Mouse (Mus musculus) kidney, adult 8-10 months (tissue): Measurements from ENCODE around the gene Tubg1.
"Not testable (repeated sequence)": the region's sequence is repeated elsewhere in the genome, so short reads cannot be mapped to it uniquely, and the experiment has no call there.

ENCODE experiments used
- DNase-seq, 2 experiments: peaks; one replicate each; pipeline ENCODE4 v3.0.0; 2022

The Tubg1 gene

GRCm38 (mm10) chr11:101103011-101103410 lies 16.7 kb upstream of the Tubg1 start:
- DNase-seq: no peak

- no peak for DNase-seq
Observed at GRCm38 (mm10) chr11:101109351-101109750, 10.4 kb upstream of the Tubg1 start.

DNA sequence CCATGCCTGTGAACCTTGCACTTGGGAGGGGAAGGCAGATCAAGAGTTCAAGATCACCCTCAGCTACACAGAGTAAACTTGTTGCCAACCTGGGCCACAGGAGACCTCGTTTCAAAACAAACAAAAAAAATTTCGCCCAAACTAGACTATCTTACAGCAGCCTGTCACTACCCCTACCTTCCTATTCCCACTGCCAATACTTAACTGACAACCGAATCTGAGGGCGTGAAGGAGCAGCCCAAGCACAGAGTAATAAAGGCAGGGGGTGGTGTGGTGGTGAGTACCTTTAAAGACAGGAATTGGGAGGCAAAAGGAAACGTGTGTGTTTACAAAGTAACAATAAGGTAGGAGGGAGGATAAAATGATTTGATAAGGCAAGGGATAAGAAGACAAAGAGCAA lies 9.0 kb upstream of the Tubg1 start:
- DNase-seq: no peak

- no peak for DNase-seq
Observed at GRCm38 (mm10) chr11:101111178-101111577, 8.6 kb upstream of the Tubg1 start.

DNA sequence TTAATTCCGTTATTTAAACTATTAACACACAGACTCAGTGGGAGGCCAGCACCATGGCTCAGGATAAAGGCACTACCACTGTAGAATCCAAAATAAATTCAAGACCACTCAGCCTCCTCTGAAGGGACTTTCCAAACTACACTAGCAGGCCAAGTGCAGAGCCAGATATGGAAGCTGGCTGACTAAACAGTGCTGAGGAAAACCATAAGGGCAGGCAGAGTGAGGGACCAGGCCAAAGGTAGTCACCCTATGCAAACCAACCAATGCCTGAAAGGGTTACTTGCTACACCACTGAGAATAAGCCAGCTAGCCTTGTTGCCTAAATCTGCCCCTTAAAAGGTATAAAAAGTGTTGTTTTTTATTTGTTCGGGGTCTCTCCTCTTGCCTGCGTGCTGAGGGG lies 7.6 kb upstream of the Tubg1 start:
- no peak for DNase-seq

GRCm38 (mm10) chr11:101115564-101115963 lies 4.2 kb upstream of the Tubg1 start:
- no peak for DNase-seq

- no peak for DNase-seq
Observed at GRCm38 (mm10) chr11:101118105-101118504, 1.6 kb upstream of the Tubg1 start.

DNA sequence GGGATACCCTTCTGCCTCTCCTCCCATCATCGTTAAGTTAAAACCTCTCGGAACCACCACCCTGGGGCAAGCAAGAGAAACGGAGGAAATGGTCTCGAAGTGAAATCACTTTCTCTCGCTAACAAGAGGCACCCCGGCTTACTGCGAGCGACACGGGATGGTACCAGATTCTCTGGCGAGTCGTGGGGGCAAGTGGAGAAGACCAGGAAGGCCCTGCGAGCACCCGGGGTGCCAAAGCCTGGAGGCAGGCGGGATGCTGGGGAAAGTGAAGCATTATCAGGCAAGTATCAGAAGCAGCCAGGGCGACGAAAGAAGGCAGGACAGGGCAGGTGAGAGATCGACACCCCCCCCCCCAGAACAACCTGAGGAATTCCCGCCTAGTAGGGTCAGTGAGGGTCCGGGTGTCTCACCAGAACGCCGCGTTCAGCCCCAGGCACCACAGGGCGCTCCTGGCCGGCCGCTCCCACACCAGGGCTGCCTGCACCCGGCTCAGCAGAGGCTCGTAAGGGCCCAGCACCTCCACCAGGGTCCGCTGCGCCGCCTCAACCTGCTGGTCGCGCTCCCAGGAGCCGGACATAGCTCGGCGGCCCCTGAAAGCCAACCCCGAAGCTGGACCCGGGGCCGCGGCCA lies 492 bp upstream of the Tubg1 start:
- no peak for DNase-seq

GRCm38 (mm10) chr11:101120545-101121188 lies 929 bp downstream of the Tubg1 start:
- DNase-seq: no peak

DNA sequence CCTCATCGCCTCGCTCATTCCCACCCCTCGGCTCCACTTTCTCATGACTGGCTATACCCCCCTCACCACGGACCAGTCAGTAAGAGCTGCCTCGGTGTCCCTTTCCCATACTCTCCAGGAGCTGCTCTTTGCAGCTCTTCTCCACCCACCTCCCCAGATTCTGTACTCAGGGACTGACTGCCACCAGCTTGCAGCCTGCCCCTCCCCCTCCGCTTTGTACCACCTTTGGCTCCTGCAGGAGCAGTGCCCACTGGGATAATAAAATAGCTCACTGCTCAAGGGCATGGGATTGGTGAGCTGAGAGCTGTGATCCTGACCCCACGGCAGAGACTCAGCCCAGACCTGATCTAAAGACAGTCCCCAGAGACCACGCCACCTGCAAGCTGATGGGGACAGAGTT lies 4.8 kb downstream of the Tubg1 start:
- DNase-seq: not testable (repeated sequence)

DNA sequence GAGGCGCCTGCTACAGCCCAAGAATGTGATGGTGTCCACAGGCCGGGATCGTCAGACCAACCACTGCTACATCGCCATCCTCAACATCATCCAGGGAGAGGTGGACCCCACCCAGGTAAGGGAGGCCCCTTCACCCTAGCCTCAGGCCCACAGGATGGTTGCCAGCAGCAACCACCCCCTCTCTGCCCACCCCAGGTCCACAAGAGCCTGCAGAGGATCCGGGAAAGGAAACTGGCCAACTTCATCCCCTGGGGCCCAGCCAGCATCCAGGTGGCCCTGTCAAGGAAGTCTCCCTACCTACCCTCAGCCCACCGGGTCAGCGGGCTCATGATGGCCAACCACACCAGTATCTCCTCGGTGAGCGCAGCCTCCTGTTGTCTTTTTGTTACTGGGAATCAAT lies 5.3 kb downstream of the Tubg1 start:
- DNase-seq: not testable (repeated sequence)

DNA sequence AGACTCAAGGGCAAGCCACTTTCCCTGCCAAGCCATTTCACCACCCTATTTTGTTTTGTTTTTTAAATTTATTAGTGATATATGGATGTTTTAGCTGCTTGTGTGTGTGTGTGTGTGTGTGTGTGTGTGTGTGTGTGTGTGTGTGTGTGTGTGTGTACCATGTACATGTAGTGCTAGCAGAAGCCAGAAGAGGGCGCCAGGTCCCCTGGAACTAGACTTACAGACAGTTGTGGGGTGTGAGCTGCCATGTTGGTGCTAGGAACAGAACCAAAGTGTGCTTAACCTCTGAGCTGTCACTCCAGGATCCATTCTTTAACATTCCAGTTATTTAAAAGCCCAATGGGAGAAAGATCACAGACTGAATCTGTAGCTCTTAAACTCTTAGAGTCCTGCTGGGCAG lies 7.3 kb downstream of the Tubg1 start:
- no peak for DNase-seq

DNA sequence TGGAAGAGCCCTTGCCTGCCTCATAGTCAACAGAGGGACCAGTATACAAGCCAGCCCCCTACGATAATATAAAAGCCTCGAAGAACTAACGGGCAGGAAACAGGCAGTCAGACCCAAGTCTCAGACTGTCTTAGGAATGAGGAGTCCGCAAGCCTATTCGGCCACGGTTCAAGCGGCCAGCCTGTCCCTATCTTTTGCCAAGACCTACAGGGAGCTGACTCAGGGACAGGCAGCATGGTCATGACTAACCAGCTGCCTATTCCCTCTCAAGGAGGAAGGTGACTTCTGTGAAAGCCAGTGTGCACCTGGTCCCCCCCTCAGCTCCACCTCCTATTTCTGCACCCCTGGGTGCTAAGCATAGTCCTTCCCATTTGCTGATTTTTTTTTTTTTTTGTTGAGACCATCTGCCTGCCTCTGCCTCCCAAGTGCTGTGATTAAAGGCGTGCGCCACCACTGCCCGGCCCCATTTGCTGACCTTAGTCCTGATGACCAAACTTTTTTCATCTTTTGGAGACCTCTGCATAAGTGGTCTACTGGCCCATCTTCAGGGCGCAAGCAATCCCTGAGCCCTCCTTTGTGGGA lies 9.3 kb downstream of the Tubg1 start:
- DNase-seq: no peak

GRCm38 (mm10) chr11:101130056-101130756 lies 10.5 kb downstream of the Tubg1 start:
- DNase-seq: no peak

- no peak for DNase-seq
Observed at GRCm38 (mm10) chr11:101131187-101131586, 11.4 kb downstream of the Tubg1 start.

- peak in 1 of 2 experiments; percentile 33 for DNase-seq
Observed at GRCm38 (mm10) chr11:101131701-101132100, 12.0 kb downstream of the Tubg1 start.

GRCm38 (mm10) chr11:101133037-101133436 lies 13.3 kb downstream of the Tubg1 start:
- peak; percentile 23 to 39 for DNase-seq

DNA sequence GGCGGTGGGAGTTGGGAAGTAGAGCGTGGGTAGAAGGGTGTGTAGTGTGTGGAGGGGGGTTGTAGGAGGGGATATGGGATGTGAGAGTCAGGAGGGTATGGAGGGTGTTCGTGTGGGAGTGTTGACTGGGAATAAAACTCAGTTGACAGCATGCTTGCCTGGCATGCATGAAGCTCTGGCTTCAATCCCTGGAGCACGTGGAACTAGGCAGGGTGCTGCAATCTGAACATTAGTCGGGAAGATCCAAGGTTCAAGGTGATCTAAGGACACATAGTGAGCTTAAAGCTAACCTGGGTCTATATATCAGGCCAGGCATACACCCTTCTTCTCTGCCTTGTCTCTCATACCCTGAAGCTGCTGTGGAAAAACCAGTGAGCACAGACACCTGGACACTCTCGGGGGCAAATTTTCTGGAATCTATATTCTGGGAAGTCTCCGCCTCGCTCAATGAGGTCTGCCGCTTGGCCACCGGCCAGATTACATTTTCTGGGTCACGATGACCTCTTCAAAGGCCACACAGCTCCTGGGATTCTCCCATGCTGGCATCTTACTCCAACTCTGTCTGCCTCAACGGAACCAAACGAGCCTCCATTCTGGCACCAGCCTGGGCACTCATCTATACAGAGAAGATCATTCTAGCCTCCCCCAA lies 14.6 kb downstream of the Tubg1 start:
- no peak for DNase-seq

DNA sequence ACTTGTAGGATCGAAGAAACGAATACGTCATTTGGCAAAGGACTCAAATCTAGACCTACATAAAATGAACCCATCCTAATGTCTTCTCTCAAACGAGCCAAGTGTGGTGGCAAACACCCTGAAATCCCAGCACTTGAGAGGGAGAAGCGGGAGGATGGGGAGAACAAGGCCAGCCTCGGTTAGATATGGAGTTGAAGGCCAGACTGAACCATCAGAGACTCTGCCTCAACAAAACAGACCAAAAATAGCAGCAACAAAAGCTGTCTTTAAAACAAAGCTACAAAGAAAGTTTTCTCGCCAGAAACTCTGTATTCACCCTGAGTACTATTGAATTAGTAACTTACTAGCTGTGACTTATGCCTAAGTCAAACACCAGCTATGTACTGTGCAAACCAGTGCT lies 17.3 kb downstream of the Tubg1 start:
- no peak for DNase-seq

DNA sequence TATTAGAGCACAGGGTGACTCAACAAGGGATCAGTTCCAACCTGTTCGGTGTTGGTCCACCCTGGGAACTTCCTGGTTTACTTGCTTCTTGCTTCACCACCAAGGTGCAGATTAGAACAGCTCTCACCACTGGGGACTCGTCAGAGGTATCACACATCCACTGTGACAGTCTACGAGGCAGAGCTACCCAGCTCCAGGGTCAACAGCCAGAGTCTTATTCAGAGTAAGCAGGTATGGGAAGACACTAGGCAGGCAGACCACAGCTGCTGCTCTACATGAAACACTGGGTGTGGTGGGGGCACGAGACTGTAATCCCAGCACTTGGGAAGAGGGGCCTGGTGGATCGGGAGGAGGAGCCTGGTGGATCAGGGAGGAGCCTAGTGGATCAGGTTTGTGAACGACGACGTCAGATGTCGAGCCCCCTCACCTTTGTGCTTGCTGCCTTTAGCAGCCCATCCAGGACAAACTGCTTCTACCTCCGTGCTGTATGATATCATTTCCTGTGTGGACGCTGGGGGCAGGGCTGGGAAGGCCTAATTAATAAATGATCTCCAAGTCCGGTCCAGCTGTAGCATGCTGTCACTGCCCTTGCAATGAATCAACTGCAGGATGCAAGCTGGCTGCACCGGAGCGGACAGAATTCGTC lies 18.9 kb downstream of the Tubg1 start:
- peak; percentile 64 to 70 for DNase-seq

GRCm38 (mm10) chr11:101140164-101140819 lies 20.6 kb downstream of the Tubg1 start:
- no peak for DNase-seq

DNA sequence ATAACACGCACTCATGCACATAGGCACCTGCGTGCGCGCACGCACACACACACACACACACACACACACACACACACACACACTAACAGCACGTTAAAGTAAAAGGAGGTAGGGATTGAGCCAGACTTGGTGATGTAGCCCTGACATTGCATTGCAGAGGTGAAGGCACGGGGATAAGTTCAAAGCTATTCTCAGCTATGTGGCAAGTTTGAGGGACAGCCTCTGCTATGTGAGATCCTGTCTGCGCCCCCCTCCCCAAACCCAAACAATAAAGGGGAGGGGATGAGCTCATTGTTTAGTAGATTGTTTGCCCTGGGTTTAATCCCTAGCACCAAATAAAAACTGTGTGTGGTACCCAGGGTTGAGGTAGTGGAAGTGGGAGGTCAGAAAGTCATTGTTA lies 21.4 kb downstream of the Tubg1 start:
- DNase-seq: no peak
